Mouse (Mus musculus): ENCODE results near the gene Pvrig. TPM values are rescaled to one million over a fixed set of nuclear protein-coding genes. Genes with fewer than 3 reads are reported as not detected.
"Not testable (repeated sequence)": the region's sequence is repeated elsewhere in the genome, so short reads cannot be mapped to it uniquely, and the experiment has no call there.

Pvrig gene
- 0.19 TPM in 1 of 2 replicates, not detected in the other for polyA plus RNA-seq (2016; fragmentation: Nextera tagmentation; extraction: Ambion mirVana)

DNA sequence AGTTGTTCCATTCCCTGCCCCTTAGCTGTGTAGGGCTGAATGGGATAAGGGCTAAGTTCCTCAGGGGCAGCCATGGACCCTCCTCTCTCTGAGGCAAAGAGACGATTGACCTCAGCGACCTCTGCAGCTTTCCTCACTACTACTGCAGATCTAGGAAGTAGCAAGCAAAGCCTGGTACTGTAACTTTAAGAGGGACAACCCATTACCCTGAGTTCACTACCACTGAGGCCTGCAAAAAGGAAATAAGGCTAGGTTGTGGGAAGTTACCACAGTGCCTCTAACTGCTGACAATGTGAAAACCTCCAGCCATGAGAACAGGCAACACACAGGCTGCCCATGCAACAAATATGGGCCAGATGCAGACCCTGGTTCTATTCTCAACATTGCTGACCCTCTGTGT is at the start of gene Pvrig:
Gene Pvrig, plus strand, starts transcription at position 301 of the 400 bp plus-strand sequence.
- ATAC-seq (ENCODE audit: low FRiP score, low read depth): no peak
- no peak within 1 kb of the TSS for H3K9ac ChIP-seq
- no peaks in the 10 kb centered on the region for H3K27me3 ChIP-seq (replicated peaks)
- H3K4me1 ChIP-seq: no peaks in the 10 kb centered on the region
- no peak within 1 kb of the TSS for H3K4me2 ChIP-seq (replicated peaks)
- WGBS: 83% methylated on average over 2 of the region's 2 CpGs
- no peaks in the 10 kb centered on the region for H3K36me3 ChIP-seq
- no peak within 1 kb of the TSS for H3K4me3 ChIP-seq
- H3K9me3 ChIP-seq: no peaks in the 10 kb centered on the region
- no peak within 1 kb of the TSS for H3K27ac ChIP-seq

DNA sequence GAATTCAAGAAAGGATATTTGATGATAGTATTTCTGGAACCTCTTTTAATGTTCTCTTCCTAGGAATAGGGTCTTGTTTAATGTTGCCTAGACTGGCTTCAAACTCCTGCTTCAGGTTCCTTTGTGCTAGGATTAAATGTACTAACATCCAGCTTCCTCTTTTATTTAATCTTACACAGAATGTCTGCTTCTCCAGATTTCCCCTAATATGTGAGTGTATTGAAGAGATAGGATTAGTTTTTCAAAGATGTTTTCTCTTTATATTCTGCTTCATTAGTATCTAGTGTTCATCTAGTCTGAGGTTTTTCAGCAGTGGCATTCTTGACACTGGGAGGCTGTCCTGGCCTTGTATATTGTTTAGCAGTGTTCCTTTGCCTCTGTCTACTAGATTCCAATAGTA is 47.6 kb upstream of the Pvrig start:
- H3K4me2 ChIP-seq (replicated peaks): no peak overlapping the region
- no peak overlapping the region for H3K27ac ChIP-seq
- H3K4me3 ChIP-seq: no peak overlapping the region
- H3K9me3 ChIP-seq: no peaks in the 10 kb centered on the region
- no peak for ATAC-seq (ENCODE audit: low FRiP score, low read depth)
- no peaks in the 10 kb centered on the region for H3K36me3 ChIP-seq
- H3K9ac ChIP-seq: no peak overlapping the region
- no peaks in the 10 kb centered on the region for H3K4me1 ChIP-seq
- no peaks in the 10 kb centered on the region for H3K27me3 ChIP-seq (replicated peaks)

DNA sequence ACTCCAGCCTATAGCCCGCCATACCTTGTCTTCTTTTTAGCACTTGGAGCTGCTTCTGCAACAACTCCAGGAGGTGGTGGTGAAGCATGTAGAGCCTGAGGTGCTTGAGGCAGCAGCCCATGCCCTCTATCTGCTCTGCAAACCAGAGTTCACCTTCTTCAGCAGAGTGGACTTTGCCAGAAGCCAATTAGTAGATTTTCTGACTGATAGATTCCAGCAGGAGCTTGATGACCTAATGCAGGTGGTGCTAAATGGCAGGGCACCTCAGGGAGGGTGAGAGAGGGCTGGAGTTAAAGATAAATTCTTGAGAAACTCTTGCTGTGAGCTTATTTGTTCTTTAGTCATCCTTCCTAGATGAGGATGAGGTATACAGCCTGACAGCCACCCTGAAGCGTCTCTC is 42.1 kb upstream of the Pvrig start:
- no peak for ATAC-seq (ENCODE audit: low FRiP score, low read depth)
- Histone ChIP-seq H3K27ac (no peak overlapping the region), H3K9ac (no peak overlapping the region), H3K27me3 (replicated peaks) (no peaks in the 10 kb centered on the region), H3K9me3 (no peaks in the 10 kb centered on the region), H3K4me1 (no peaks in the 10 kb centered on the region), H3K4me2 (replicated peaks) (no peak overlapping the region), H3K36me3 (no peaks in the 10 kb centered on the region), H3K4me3 (no peak overlapping the region)
- 72% methylated on average over 2 of the region's 2 CpGs for WGBS

DNA sequence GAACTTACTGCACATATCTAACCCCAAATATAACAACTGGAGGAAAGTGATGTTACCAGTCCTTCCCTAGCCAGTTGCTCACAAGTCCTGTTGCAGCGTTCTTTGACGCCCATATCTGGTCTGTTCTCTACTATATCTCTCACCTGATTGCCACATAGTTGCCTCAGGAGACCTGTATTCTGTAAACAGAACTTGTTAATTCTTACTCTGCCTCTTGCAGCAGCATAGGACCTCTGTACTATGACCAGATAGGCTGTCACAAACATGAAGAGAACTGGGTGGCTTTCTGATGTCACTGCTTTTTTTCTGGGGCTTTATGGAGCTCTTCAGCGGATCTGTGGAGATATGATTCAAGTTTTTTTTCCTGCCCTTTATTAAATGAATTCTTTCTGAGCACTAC is 29.0 kb upstream of the Pvrig start:
- Histone ChIP-seq H3K4me1 (no peaks in the 10 kb centered on the region), H3K27ac (no peak overlapping the region), H3K9me3 (no peaks in the 10 kb centered on the region), H3K4me3 (no peak overlapping the region), H3K9ac (no peak overlapping the region), H3K36me3 (no peaks in the 10 kb centered on the region), H3K4me2 (replicated peaks) (no peak overlapping the region), H3K27me3 (replicated peaks) (no peaks in the 10 kb centered on the region)
- no peak for ATAC-seq (ENCODE audit: low FRiP score, low read depth)
- 93% methylated on average over 3 of the region's 3 CpGs for WGBS

DNA sequence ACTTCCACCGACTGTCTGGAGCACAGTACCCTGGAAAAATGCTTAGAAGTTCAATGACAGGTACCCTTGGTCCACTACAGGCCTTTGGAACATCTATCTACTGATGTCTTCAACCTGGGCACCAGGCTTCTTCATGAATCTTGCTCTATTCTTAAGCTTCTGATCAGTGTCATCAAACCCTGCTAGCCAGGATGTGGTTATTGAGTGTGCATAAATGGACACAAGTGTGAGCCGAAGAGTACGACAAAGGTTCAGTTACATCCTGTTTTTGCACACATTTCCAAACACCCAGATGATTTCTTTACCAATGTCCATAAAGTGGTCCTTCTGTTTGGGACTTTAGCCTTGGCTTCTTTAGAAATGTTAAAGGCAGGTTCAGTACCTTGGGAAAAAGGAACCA is 1.5 kb downstream of the Pvrig start:
- no peak overlapping the region for H3K9ac ChIP-seq
- H3K4me3 ChIP-seq: no peak overlapping the region
- no peak for ATAC-seq (ENCODE audit: low FRiP score, low read depth)
- no peak overlapping the region for H3K27ac ChIP-seq
- H3K9me3 ChIP-seq: no peaks in the 10 kb centered on the region
- WGBS: 93% methylated on average over 3 of the region's 3 CpGs
- H3K27me3 ChIP-seq (replicated peaks): no peaks in the 10 kb centered on the region
- no peak overlapping the region for H3K4me2 ChIP-seq (replicated peaks)
- H3K4me1 ChIP-seq: no peaks in the 10 kb centered on the region
- H3K36me3 ChIP-seq: no peaks in the 10 kb centered on the region

DNA sequence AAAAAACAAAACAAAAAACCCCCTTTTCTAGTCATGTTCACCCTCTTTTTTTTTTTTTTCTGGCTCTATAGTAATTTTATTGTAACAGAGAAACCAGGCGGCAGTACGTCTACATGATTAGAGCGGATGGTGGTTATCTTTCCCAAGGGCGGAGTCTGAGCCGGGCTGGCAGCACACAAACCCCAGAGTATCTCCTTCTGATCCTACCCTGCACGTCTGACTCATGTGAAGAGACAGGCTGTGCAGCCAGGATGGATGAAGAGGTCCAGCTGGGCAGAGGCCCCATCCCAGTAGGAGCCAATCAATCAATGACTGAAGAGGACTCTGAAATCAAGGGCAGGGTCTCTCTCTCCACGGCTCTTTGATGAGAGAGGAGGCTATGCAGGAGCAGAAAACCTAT is 21.4 kb downstream of the Pvrig start:
- H3K4me1 ChIP-seq; H3K36me3 ChIP-seq; H3K27me3 ChIP-seq (replicated peaks); H3K9ac ChIP-seq; ATAC-seq (ENCODE audit: low FRiP score, low read depth); H3K27ac ChIP-seq; H3K9me3 ChIP-seq; H3K4me2 ChIP-seq (replicated peaks); H3K4me3 ChIP-seq: not testable (repeated sequence)
- WGBS: 77% methylated on average over 7 of the region's 7 CpGs

DNA sequence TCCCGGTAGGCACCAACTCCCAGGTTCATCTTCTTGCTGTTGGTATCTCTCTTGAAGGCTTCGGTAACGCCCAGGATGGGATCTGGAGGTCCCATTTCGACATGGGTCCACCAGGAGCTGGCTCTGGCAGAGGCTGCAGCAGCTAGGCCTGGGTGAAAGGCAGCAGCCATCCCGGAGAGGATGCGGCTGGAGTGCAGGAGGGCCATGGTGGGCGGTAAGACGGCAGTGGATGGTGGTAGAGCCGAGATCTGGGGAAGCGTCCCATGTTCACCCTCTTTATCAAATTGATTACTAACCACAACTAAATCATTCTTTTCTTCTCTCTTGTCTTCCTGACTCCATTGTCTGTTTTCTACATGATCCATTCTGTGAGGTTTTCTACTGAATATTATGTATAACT is 23.6 kb downstream of the Pvrig start:
- 93% methylated on average over 10 of the region's 10 CpGs for WGBS
- not testable (repeated sequence) for H3K4me1 ChIP-seq; ATAC-seq (ENCODE audit: low FRiP score, low read depth)

More for the DNA sequence above, 23.6 kb downstream of the Pvrig start:
- not testable (repeated sequence) for H3K27me3 ChIP-seq (replicated peaks); H3K4me2 ChIP-seq (replicated peaks); H3K9me3 ChIP-seq; H3K9ac ChIP-seq; H3K4me3 ChIP-seq; H3K27ac ChIP-seq; H3K36me3 ChIP-seq

Other genes starting within 250 kb of the Pvrig start
- gene Zscan21, start 225.1 kb upstream of the Pvrig start, polyA plus RNA-seq (2016; fragmentation: Nextera tagmentation; extraction: Ambion mirVana): 101 and 104 TPM in 2 replicates
- gene Zfp113, start 186.2 kb upstream of the Pvrig start, polyA plus RNA-seq (2016; fragmentation: Nextera tagmentation; extraction: Ambion mirVana): 35.6 and 40.3 TPM in 2 replicates
- gene Cops6, start 180.9 kb upstream of the Pvrig start, polyA plus RNA-seq (2016; fragmentation: Nextera tagmentation; extraction: Ambion mirVana): 301 and 312 TPM in 2 replicates
- gene Ap4m1, start 170.0 kb upstream of the Pvrig start, polyA plus RNA-seq (2016; fragmentation: Nextera tagmentation; extraction: Ambion mirVana): 23.5 and 24.1 TPM in 2 replicates
- 197 and 198 TPM in 2 replicates for gene Mcm7, start 169.5 kb upstream of the Pvrig start, polyA plus RNA-seq (2016; fragmentation: Nextera tagmentation; extraction: Ambion mirVana)
- gene Taf6, start 154.5 kb upstream of the Pvrig start, polyA plus RNA-seq (2016; fragmentation: Nextera tagmentation; extraction: Ambion mirVana): 102 and 112 TPM in 2 replicates
- gene Cnpy4, start 154.5 kb upstream of the Pvrig start, polyA plus RNA-seq (2016; fragmentation: Nextera tagmentation; extraction: Ambion mirVana): 44.3 and 46.8 TPM in 2 replicates
- gene Mblac1, start 147.6 kb upstream of the Pvrig start, polyA plus RNA-seq (2016; fragmentation: Nextera tagmentation; extraction: Ambion mirVana): 12.3 and 12.6 TPM in 2 replicates
- not detected in 2 replicates for gene Nxpe5, start 116.1 kb upstream of the Pvrig start, polyA plus RNA-seq (2016; fragmentation: Nextera tagmentation; extraction: Ambion mirVana)
- 66.4 and 67.2 TPM in 2 replicates for gene Lamtor4, start 86.5 kb upstream of the Pvrig start, polyA plus RNA-seq (2016; fragmentation: Nextera tagmentation; extraction: Ambion mirVana)
- gene BC037034, start 77.9 kb upstream of the Pvrig start, polyA plus RNA-seq (2016; fragmentation: Nextera tagmentation; extraction: Ambion mirVana): 20.1 and 25.4 TPM in 2 replicates
- gene Gal3st4, start 69.1 kb upstream of the Pvrig start, polyA plus RNA-seq (2016; fragmentation: Nextera tagmentation; extraction: Ambion mirVana): 4.3 and 5.0 TPM in 2 replicates
- 0.05 and 0.17 TPM in 2 replicates for gene Gm43720, start 62.0 kb upstream of the Pvrig start, polyA plus RNA-seq (2016; fragmentation: Nextera tagmentation; extraction: Ambion mirVana)
- 175 and 179 TPM in 2 replicates for gene Gpc2, start 62.0 kb upstream of the Pvrig start, polyA plus RNA-seq (2016; fragmentation: Nextera tagmentation; extraction: Ambion mirVana)
- gene Stag3, start 61.7 kb upstream of the Pvrig start, polyA plus RNA-seq (2016; fragmentation: Nextera tagmentation; extraction: Ambion mirVana): 3.6 and 4.5 TPM in 2 replicates
- gene Zfp157, start 99.5 kb downstream of the Pvrig start, polyA plus RNA-seq (2016; fragmentation: Nextera tagmentation; extraction: Ambion mirVana): 60.0 and 68.0 TPM in 2 replicates
- not detected in 2 replicates for gene 1700123K08Rik, start 222.8 kb downstream of the Pvrig start, polyA plus RNA-seq (2016; fragmentation: Nextera tagmentation; extraction: Ambion mirVana)

Data from neural tube, embryonic 12.5 days (tissue).